Comparison of ENCODE assay signal across 14 mouse cellular contexts in genomic region chr6:50924998-50925397, GRCm38 (mm10).
A peak's percentile ranks its signal among the peaks of the same experiment; 100 is the strongest.
DNase-seq lines count a peak whose midpoint lies in the region; ATAC-seq and TF ChIP-seq lines count a peak whose summit lies in the region.
"Had no signal": no experiment of that assay in that cellular context is flagged by ENCODE, and none has a peak within 500 bp of the region (broad histone marks: within the 10 kb centered on the region; RNA-seq: fewer than 3 reads in every experiment).

No protein-coding gene starts in this region.

- peak overlapping the region; percentile 51; the same call in 1 of the 2 replicates for H3K27ac ChIP-seq in kidney, embryonic 14.5 days (ENCODE audit: low read depth, low read length)
- H3K27ac ChIP-seq in kidney, adult 2 months (ENCODE audit: insufficient read depth, low read depth, low read length): no peak overlapping the region
- 0 out of 2 replicates have a peak overlapping the region, but pooled peaks have one; percentile 40 for H3K27ac ChIP-seq in forebrain, embryonic 10.5 days
- H3K27ac ChIP-seq in hindbrain, embryonic 14.5 days: peak overlapping the region; percentile 18; the same call in 1 of the 2 replicates
- H3K27ac ChIP-seq: midbrain, embryonic 13.5 days had no signal

- 19% methylated on average over 7 of the region's 7 CpGs for WGBS in kidney, embryonic 14.5 days
- 27% methylated on average over 7 of the region's 7 CpGs for WGBS in kidney, adult 2 months
- 49% methylated on average over 7 of the region's 7 CpGs for WGBS in forebrain, embryonic 10.5 days
- WGBS in hindbrain, embryonic 14.5 days: 13% methylated on average over 7 of the region's 7 CpGs

- H3K9me3 ChIP-seq in kidney, embryonic 14.5 days (ENCODE audit: control insufficient read depth, low read length): 0 out of 2 replicates have a peak, but pooled peaks cover 3% of the 10 kb centered on the region
- peaks cover 4% of the 10 kb centered on the region for H3K9me3 ChIP-seq in forebrain, embryonic 10.5 days
- H3K9me3 ChIP-seq in hindbrain, embryonic 14.5 days (ENCODE audit: control insufficient read depth, low read length): no peaks in the 10 kb centered on the region
- H3K9me3 ChIP-seq: midbrain, embryonic 13.5 days had no signal

- H3K4me1 ChIP-seq in kidney, embryonic 14.5 days (ENCODE audit: control insufficient read depth, insufficient read depth, low read length): peaks cover 14% of the 10 kb centered on the region
- H3K4me1 ChIP-seq in kidney, adult 2 months (ENCODE audit: control insufficient read depth, insufficient read depth, low read length): no peaks in the 10 kb centered on the region
- peaks cover 18% of the 10 kb centered on the region for H3K4me1 ChIP-seq in forebrain, embryonic 10.5 days
- H3K4me1 ChIP-seq in hindbrain, embryonic 14.5 days (replicated peaks; ENCODE audit: control insufficient read depth, insufficient read depth, low read length): peaks cover 4% of the 10 kb centered on the region; the same call in 1 of the 2 replicates

- no peak overlapping the region for H3K4me3 ChIP-seq in kidney, embryonic 14.5 days (ENCODE audit: low read length)
- H3K4me3 ChIP-seq in kidney, adult 2 months (ENCODE audit: insufficient read depth, low read depth, low read length): no peak overlapping the region
- no peak overlapping the region for H3K4me3 ChIP-seq in forebrain, embryonic 10.5 days
- no peak overlapping the region for H3K4me3 ChIP-seq in hindbrain, embryonic 14.5 days (replicated peaks; ENCODE audit: low read length)
- H3K4me3 ChIP-seq: midbrain, embryonic 13.5 days had no signal

- TF ChIP-seq CTCF in kidney, adult 2 months (conservative IDR thresholded peaks at IDR 0.05; ENCODE audit: insufficient read depth, insufficient read length, low read depth, low read length): no peak

- H3K4me2 ChIP-seq in kidney, embryonic 14.5 days (replicated peaks; ENCODE audit: low read depth, low read length): no peak overlapping the region
- H3K4me2 ChIP-seq in hindbrain, embryonic 14.5 days (replicated peaks): no peak overlapping the region
- H3K4me2 ChIP-seq: midbrain, embryonic 13.5 days had no signal

- H3K27me3 ChIP-seq in kidney, embryonic 14.5 days (ENCODE audit: control insufficient read depth, insufficient read depth, low read length): no peaks in the 10 kb centered on the region
- H3K27me3 ChIP-seq in kidney, adult 2 months (replicated peaks; ENCODE audit: control insufficient read depth, insufficient read depth, low read length): no peaks in the 10 kb centered on the region; the same call in 1 of the 2 replicates
- no peaks in the 10 kb centered on the region; the same call in 1 of the 2 replicates for H3K27me3 ChIP-seq in forebrain, embryonic 10.5 days (ENCODE audit: poor library complexity, severe bottlenecking)
- no peaks in the 10 kb centered on the region for H3K27me3 ChIP-seq in hindbrain, embryonic 14.5 days (ENCODE audit: control insufficient read depth, insufficient read depth, low read length)
- H3K27me3 ChIP-seq: midbrain, embryonic 13.5 days had no signal

- no peak overlapping the region for H3K9ac ChIP-seq in kidney, embryonic 14.5 days (ENCODE audit: low read depth, low read length)
- no peak overlapping the region for H3K9ac ChIP-seq in hindbrain, embryonic 14.5 days
- H3K9ac ChIP-seq: midbrain, embryonic 13.5 days had no signal

- DNase-seq in kidney, adult 2 months: no peak
- peak; percentile 7 for DNase-seq in brain, adult 2 months (ENCODE audit: low read depth, low spot score)
- no peak for DNase-seq in forebrain, embryonic 10.5 days (ENCODE audit: extremely low spot score, low spot score)
- DNase-seq in hindbrain, embryonic 14.5 days (ENCODE audit: low spot score): no peak
- no peak for DNase-seq in gastrocnemius, adult 18-20 months (ENCODE audit: low spot score)
- no peak for DNase-seq in right cerebral cortex, postnatal 25 days
- no peak for DNase-seq in ovary, postnatal 10 days (ENCODE audit: low spot score)
- DNase-seq: adrenal gland, postnatal 10 days; heart, postnatal 4 days; right cerebral cortex, postnatal 14 days; thymus, adult 18-20 months had no signal

- no peak for TF ChIP-seq POLR2A in kidney, adult 2 months (IDR thresholded peaks at IDR 0.05; ENCODE audit: low read depth, low read length)

- no peaks in the 10 kb centered on the region for H3K36me3 ChIP-seq in kidney, embryonic 14.5 days (ENCODE audit: control insufficient read depth, insufficient read depth, low read length)
- no peaks in the 10 kb centered on the region for H3K36me3 ChIP-seq in kidney, adult 2 months (ENCODE audit: control insufficient read depth, insufficient read depth, low read length)
- no peaks in the 10 kb centered on the region for H3K36me3 ChIP-seq in forebrain, embryonic 10.5 days (replicated peaks)
- no peaks in the 10 kb centered on the region for H3K36me3 ChIP-seq in hindbrain, embryonic 14.5 days (replicated peaks; ENCODE audit: control insufficient read depth, insufficient read depth)
- H3K36me3 ChIP-seq: midbrain, embryonic 13.5 days had no signal

- ATAC-seq in kidney, embryonic 14.5 days (ENCODE audit: low FRiP score, low TSS enrichment): no peak
- ATAC-seq in hindbrain, embryonic 14.5 days (ENCODE audit: low FRiP score): no peak; the same call in 1 of the 2 replicates
- ATAC-seq: lung, postnatal 0 days; midbrain, embryonic 13.5 days had no signal
